Mouse (Mus musculus) kidney, postnatal 10 days (tissue): ENCODE results near the gene Akr1c14.
"Not testable (repeated sequence)": the region's sequence is repeated elsewhere in the genome, so short reads cannot be mapped to it uniquely, and the experiment has no call there.

ENCODE experiments used
- DNase-seq: peaks from one replicate; pipeline ENCODE4 v3.0.0; 2021; ENCODE audit warnings: mixed read lengths

Akr1c14 gene

GRCm38 (mm10) chr13:4048719-4049118, at the start of gene Akr1c14:
Gene Akr1c14 (plus strand): TSS chr13:4049011.
- no peak for DNase-seq

GRCm38 (mm10) chr13:4001687-4002086, 47.1 kb upstream of the Akr1c14 start:
- DNase-seq: peak; percentile 84

GRCm38 (mm10) chr13:4010784-4011183, 38.0 kb upstream of the Akr1c14 start:
- no peak for DNase-seq

GRCm38 (mm10) chr13:4013811-4014210, 35.0 kb upstream of the Akr1c14 start:
- DNase-seq: no peak

GRCm38 (mm10) chr13:4029897-4030296, 18.9 kb upstream of the Akr1c14 start:
- no peak for DNase-seq

- DNase-seq: peak; percentile 22
These were observed 16.3 kb upstream of the Akr1c14 start for GRCm38 (mm10) chr13:4032512-4032911.

- no peak for DNase-seq
These were observed 13.8 kb upstream of the Akr1c14 start for GRCm38 (mm10) chr13:4035052-4035451.

GRCm38 (mm10) chr13:4046113-4046512, 2.7 kb upstream of the Akr1c14 start:
- DNase-seq: no peak

- DNase-seq: no peak
These were observed 2.0 kb upstream of the Akr1c14 start for GRCm38 (mm10) chr13:4046841-4047240.

GRCm38 (mm10) chr13:4048226-4048625, 585 bp upstream of the Akr1c14 start:
- DNase-seq: no peak

- no peak for DNase-seq
These were observed 844 bp downstream of the Akr1c14 start for GRCm38 (mm10) chr13:4049655-4050054.

GRCm38 (mm10) chr13:4055450-4055849, 6.6 kb downstream of the Akr1c14 start:
- DNase-seq: no peak

- DNase-seq: no peak
These were observed 7.4 kb downstream of the Akr1c14 start for GRCm38 (mm10) chr13:4056211-4056610.

- DNase-seq: not testable (repeated sequence)
These were observed 9.4 kb downstream of the Akr1c14 start for GRCm38 (mm10) chr13:4058239-4058638.

GRCm38 (mm10) chr13:4059363-4059762, 10.6 kb downstream of the Akr1c14 start:
- no peak for DNase-seq

- DNase-seq: no peak
These were observed 11.5 kb downstream of the Akr1c14 start for GRCm38 (mm10) chr13:4060214-4060730.

- no peak for DNase-seq
These were observed 28.0 kb downstream of the Akr1c14 start for GRCm38 (mm10) chr13:4076517-4077435.

- no peak for DNase-seq
These were observed 31.1 kb downstream of the Akr1c14 start for GRCm38 (mm10) chr13:4079876-4080275.

- DNase-seq: no peak
These were observed 52.9 kb downstream of the Akr1c14 start for GRCm38 (mm10) chr13:4101691-4102090.

- DNase-seq: no peak
These were observed 53.9 kb downstream of the Akr1c14 start for GRCm38 (mm10) chr13:4102721-4103120.

- DNase-seq: peak; percentile 82
These were observed 61.7 kb downstream of the Akr1c14 start for GRCm38 (mm10) chr13:4110281-4111188.

GRCm38 (mm10) chr13:4119181-4119904, 70.5 kb downstream of the Akr1c14 start:
- DNase-seq: no peak

GRCm38 (mm10) chr13:4123146-4123545, 74.3 kb downstream of the Akr1c14 start:
- DNase-seq: peak; percentile 26
